ENCODE assay signal across 8 mouse cellular contexts in the genomic region with DNA sequence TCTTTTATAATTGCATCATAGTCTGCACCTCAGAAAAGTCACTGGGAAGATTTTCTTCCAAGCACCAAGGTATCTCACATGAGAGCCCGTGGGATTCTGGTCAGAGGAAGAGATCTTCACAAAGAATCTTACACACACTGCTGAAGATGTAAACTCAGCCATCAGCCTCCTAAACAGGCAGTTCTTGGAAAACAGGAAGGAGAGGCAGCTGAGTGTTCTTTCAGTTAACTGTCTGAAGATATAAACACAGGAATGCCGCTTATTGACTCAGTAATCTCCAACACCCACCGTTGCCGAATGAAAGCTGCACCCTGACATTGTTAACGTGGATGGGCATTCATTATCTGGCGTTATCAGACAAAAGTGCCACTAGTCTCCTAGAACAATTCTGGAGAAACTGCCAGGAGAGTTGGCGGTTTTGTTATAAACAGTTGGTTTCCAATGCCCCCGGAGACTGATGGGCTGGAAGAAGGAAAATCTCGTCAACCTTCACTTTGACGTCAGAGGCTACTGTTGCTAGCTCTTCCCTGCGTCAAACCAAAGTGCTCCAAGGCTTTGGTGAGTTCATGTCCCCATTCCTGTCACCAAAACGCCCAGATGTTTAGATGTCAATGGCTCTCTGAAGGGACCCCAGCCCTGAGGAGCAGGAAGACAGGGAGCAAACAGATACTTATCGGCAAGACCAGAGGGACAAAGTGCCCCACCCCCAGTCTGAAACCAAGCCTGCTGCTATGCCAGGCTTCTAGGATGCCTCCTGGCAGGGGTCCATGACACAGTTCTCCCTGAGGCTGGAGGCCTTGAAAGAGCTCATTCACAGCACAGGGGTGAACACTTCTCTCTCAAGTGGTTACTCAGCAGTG.
DNase-seq lines count a peak whose midpoint lies in the region; ATAC-seq and TF ChIP-seq lines count a peak whose summit lies in the region.

No protein-coding gene starts in this region.

- no peak overlapping the region for H3K27ac ChIP-seq in limb, embryonic 14.5 days (replicated peaks; ENCODE audit: low read depth, low read length)
- H3K27ac ChIP-seq in limb, embryonic 10.5 days, result no peak overlapping the region
- H3K27ac ChIP-seq in heart, postnatal 0 days (ENCODE audit: low read depth), result no peak overlapping the region
- no peak overlapping the region for H3K27ac ChIP-seq in neural tube, embryonic 14.5 days (ENCODE audit: low read depth, low read length)

- H3K9ac ChIP-seq in limb, embryonic 14.5 days (ENCODE audit: low read depth, low read length, severe bottlenecking), result no peak overlapping the region
- H3K9ac ChIP-seq in heart, postnatal 0 days (replicated peaks; ENCODE audit: low read depth, low read length), result no peak overlapping the region
- H3K9ac ChIP-seq in neural tube, embryonic 14.5 days (replicated peaks; ENCODE audit: low read depth, low read length), result no peak overlapping the region

- no peaks in the 10 kb centered on the region for H3K27me3 ChIP-seq in limb, embryonic 14.5 days (ENCODE audit: control insufficient read depth, insufficient read depth, low read length)
- no peaks in the 10 kb centered on the region for H3K27me3 ChIP-seq in limb, embryonic 10.5 days (ENCODE audit: low read depth, poor library complexity, severe bottlenecking)
- H3K27me3 ChIP-seq in heart, postnatal 0 days (ENCODE audit: control insufficient read depth, insufficient read depth, low read length), result no peaks in the 10 kb centered on the region
- no peaks in the 10 kb centered on the region for H3K27me3 ChIP-seq in neural tube, embryonic 14.5 days (ENCODE audit: control insufficient read depth, insufficient read depth, low read length)

- TF ChIP-seq POLR2A in limb, embryonic 14.5 days (IDR thresholded peaks at IDR 0.05; ENCODE audit: borderline replicate concordance, extremely low read depth, insufficient read depth, insufficient read length), result no peak

- 55% methylated on average over 13 of the region's 13 CpGs for WGBS in limb, embryonic 14.5 days
- 62% methylated on average over 13 of the region's 13 CpGs for WGBS in limb, embryonic 10.5 days
- 22% methylated on average over 13 of the region's 13 CpGs for WGBS in heart, postnatal 0 days
- 60% methylated on average over 13 of the region's 13 CpGs for WGBS in neural tube, embryonic 14.5 days

- TF ChIP-seq EP300 in heart, postnatal 0 days (IDR thresholded peaks at IDR 0.05; ENCODE audit: low read depth), result no peak

- H3K36me3 ChIP-seq in limb, embryonic 14.5 days (ENCODE audit: control insufficient read depth, insufficient read depth, low read length), result no peaks in the 10 kb centered on the region
- no peaks in the 10 kb centered on the region for H3K36me3 ChIP-seq in limb, embryonic 10.5 days
- no peaks in the 10 kb centered on the region for H3K36me3 ChIP-seq in heart, postnatal 0 days (replicated peaks; ENCODE audit: control insufficient read depth, insufficient read depth, low read length)
- no peaks in the 10 kb centered on the region for H3K36me3 ChIP-seq in neural tube, embryonic 14.5 days (ENCODE audit: control insufficient read depth, insufficient read depth, low read length)

- no peak for TF ChIP-seq CTCF in heart, postnatal 0 days (IDR thresholded peaks at IDR 0.05; ENCODE audit: low read depth)

- H3K9me3 ChIP-seq in limb, embryonic 14.5 days (ENCODE audit: control insufficient read depth, low read length), result no peaks in the 10 kb centered on the region
- no peaks in the 10 kb centered on the region for H3K9me3 ChIP-seq in limb, embryonic 10.5 days (replicated peaks)
- H3K9me3 ChIP-seq in heart, postnatal 0 days (replicated peaks; ENCODE audit: control insufficient read depth, low read length), result no peaks in the 10 kb centered on the region
- no peaks in the 10 kb centered on the region for H3K9me3 ChIP-seq in neural tube, embryonic 14.5 days (ENCODE audit: control insufficient read depth, low read length)

- no peak overlapping the region for H3K4me2 ChIP-seq in limb, embryonic 14.5 days (replicated peaks; ENCODE audit: low read depth, low read length, severe bottlenecking)
- peak overlapping the region; percentile 15; the same call in 1 of the 2 replicates for H3K4me2 ChIP-seq in heart, postnatal 0 days (ENCODE audit: low read depth, low read length)
- no peak overlapping the region for H3K4me2 ChIP-seq in neural tube, embryonic 14.5 days (ENCODE audit: low read depth, low read length)

- H3K4me1 ChIP-seq in limb, embryonic 14.5 days (ENCODE audit: control insufficient read depth, insufficient read depth, low read length), result peaks cover 9% of the 10 kb centered on the region; the same call in 1 of the 2 replicates
- H3K4me1 ChIP-seq in limb, embryonic 10.5 days, result peaks cover 7% of the 10 kb centered on the region; the same call in 1 of the 2 replicates
- H3K4me1 ChIP-seq in heart, postnatal 0 days (ENCODE audit: control insufficient read depth, insufficient read depth), result peaks cover 6% of the 10 kb centered on the region
- H3K4me1 ChIP-seq in neural tube, embryonic 14.5 days (ENCODE audit: control insufficient read depth, insufficient read depth, low read length), result peaks cover 5% of the 10 kb centered on the region; the same call in 1 of the 2 replicates

- peak; percentile 19 for DNase-seq in limb, embryonic 14.5 days (ENCODE audit: low spot score)
- DNase-seq in limb, embryonic 10.5 days (ENCODE audit: low spot score), result no peak
- peak; percentile 10 to 25 for DNase-seq in cerebellum, postnatal 36 days
- DNase-seq in heart, postnatal 0 days (ENCODE audit: low spot score), result peak; percentile 10
- peak; percentile 26 to 31 for DNase-seq in layer of hippocampus, postnatal 36 days
- DNase-seq in c-Kit-positive CD71-positive TER-119-positive erythroid progenitor cells, embryonic 14.5 days (ENCODE audit: low spot score), result no peak

- ATAC-seq in limb, embryonic 14.5 days (ENCODE audit: low FRiP score, low read depth), result no peak
- ATAC-seq in heart, postnatal 0 days (ENCODE audit: insufficient read depth, low read depth), result no peak
- ATAC-seq in neural tube, embryonic 14.5 days (ENCODE audit: low read depth), result peak; percentile 81; the same call in 1 of the 2 replicates
- ATAC-seq in monocyte, adult 5-6 weeks (replicated peaks; ENCODE audit: insufficient number of reproducible peaks, low FRiP score, low TSS enrichment, poor library complexity, severe bottlenecking), result no peak

- no peak overlapping the region for H3K4me3 ChIP-seq in limb, embryonic 14.5 days (replicated peaks; ENCODE audit: low read length)
- no peak overlapping the region for H3K4me3 ChIP-seq in limb, embryonic 10.5 days
- no peak overlapping the region for H3K4me3 ChIP-seq in heart, postnatal 0 days (ENCODE audit: low read depth, low read length)
- H3K4me3 ChIP-seq in neural tube, embryonic 14.5 days (ENCODE audit: low read depth, low read length), result no peak overlapping the region

Comparison
In these comparisons a context has a peak if more than half of its experiments do, and no peak if none do; other contexts are left out.
1. DNase-seq: peak in limb, embryonic 14.5 days (single experiment), cerebellum, postnatal 36 days (2 of 2), heart, postnatal 0 days (single experiment) and layer of hippocampus, postnatal 36 days (2 of 2); none in limb, embryonic 10.5 days (single experiment) and c-Kit-positive CD71-positive TER-119-positive erythroid progenitor cells, embryonic 14.5 days (single experiment).